Mouse (Mus musculus) stomach, postnatal 0 days (tissue): ENCODE measurements around the gene Zbtb43. TPM values are rescaled to one million over a fixed set of nuclear protein-coding genes. Genes with fewer than 3 reads are reported as not detected.

Experiments used
- ATAC-seq: fragments of 200-750 bp; cut with Nextera tagmentation; 2 replicates; pipeline ENCODE4 v1.8.0; 2017; ENCODE audit not compliant: low FRiP score, low TSS enrichment
- DNase-seq: peaks from one replicate; pipeline ENCODE4 v3.0.0-alpha.2; 2016; ENCODE audit warnings: low spot score
- H3K27ac ChIP-seq: fragments of 300-500 bp; sonication (generic); replicated peaks from 2 replicates; pipeline ENCODE4 v1.5.1; 2014; ENCODE audit warnings: mild to moderate bottlenecking, control low read depth
- H3K27me3 ChIP-seq: fragments of 300-500 bp; sonication (generic); 2 replicates; pipeline ENCODE4 v1.6.1; 2014; ENCODE audit warnings: low read length; ENCODE audit not compliant: control insufficient read depth, insufficient read depth
- H3K36me3 ChIP-seq: fragments of 300-500 bp; sonication (generic); 2 replicates; pipeline ENCODE4 v1.6.1; 2014; ENCODE audit warnings: low read length, mixed read lengths; ENCODE audit not compliant: control insufficient read depth, insufficient read depth
- H3K4me1 ChIP-seq: fragments of 300-500 bp; sonication (generic); replicated peaks from 2 replicates; pipeline ENCODE4 v1.6.1; 2014; ENCODE audit warnings: antibody characterized with exemption; ENCODE audit not compliant: control insufficient read depth, insufficient read depth
- H3K4me2 ChIP-seq: fragments of 300-500 bp; sonication (generic); replicated peaks from 2 replicates; pipeline ENCODE4 v1.6.1; 2014; ENCODE audit warnings: low read depth, mild to moderate bottlenecking, control low read depth, moderate library complexity
- H3K4me3 ChIP-seq: fragments of 300-500 bp; sonication (generic); 2 replicates; pipeline ENCODE4 v1.5.1; 2014; ENCODE audit warnings: low read depth, low read length, control low read depth
- H3K9ac ChIP-seq: fragments of 300-500 bp; sonication (generic); 2 replicates; pipeline ENCODE4 v1.6.1; 2014; ENCODE audit warnings: mild to moderate bottlenecking, low read length, control low read depth, mixed read lengths
- H3K9me3 ChIP-seq: fragments of 300-500 bp; sonication (generic); 2 replicates; pipeline ENCODE4 v1.6.1; 2016; ENCODE audit warnings: low read length; ENCODE audit not compliant: control insufficient read depth
- CTCF ChIP-seq: IDR thresholded peaks from 2 replicates; pipeline ENCODE4 v1.5.1; 2016; ENCODE audit warnings: antibody characterized with exemption, low read depth, mild to moderate bottlenecking, moderate library complexity
- EP300 ChIP-seq: optimal IDR thresholded peaks from 2 replicates; pipeline ENCODE3; 2016; ENCODE audit warnings: antibody characterized with exemption
- WGBS: fragments of 180-500 bp; shearing (Covaris S2); extraction: QIAGEN DNeasy Blood & Tissue Kit; methylation state at CpG from one replicate; pipeline ENCODE4 v1.1.7; 2014; 5-methylcytosine and 5-hydroxymethylcytosine counted together
- polyA plus RNA-seq: library from polyadenylated mRNA; unstranded; fragments of >200 nt; fragmentation: Nextera tagmentation; extraction: Ambion mirVana; gene quantifications from 2 replicates; pipeline ENCODE4 v1.2.1, GENCODE M21; 2015

Gene Zbtb43
- 9.6 and 12.9 TPM in 2 replicates for polyA plus RNA-seq

DNA sequence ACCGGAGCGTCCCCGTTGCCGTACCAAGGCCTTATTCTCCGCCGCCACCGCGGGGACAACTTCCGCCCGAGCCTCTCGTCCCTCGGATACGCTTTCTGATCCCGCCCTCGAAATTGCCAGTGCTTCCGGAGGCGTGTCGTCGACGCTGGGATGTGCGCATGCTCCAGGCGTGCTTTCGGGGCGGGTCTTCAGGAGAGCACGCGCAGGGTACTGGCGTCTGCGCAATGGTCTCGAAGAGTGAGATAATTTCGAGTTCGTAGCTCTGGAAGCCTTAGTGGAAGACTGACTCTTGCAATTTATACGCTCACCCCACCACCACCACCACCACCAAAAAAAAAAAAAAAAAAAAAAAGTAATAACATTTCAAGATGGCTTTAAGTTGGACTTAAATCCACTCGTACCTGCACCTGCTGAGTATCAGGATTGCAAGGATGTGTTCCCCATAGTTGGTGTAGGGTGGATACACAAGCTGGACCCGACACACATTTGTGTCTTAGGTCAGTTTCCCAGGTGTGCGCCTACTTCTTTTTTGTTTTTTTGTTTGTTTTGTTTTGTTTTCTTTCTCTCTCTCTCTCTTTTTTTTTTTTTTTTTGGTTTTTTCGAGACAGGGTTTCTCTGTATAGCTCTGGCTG, at the start of gene Zbtb43:
Gene Zbtb43 (minus strand): TSS at position 94 of the 632 bp plus-strand sequence.
- H3K27ac ChIP-seq, result peak within 1 kb of the TSS; percentile 93
- H3K27me3 ChIP-seq, result no peaks in the 10 kb centered on the region
- WGBS, result 3% methylated on average over 35 of the region's 36 CpGs
- peak within 1 kb of the TSS; percentile 74 for H3K4me2 ChIP-seq
- no peaks in the 10 kb centered on the region for H3K9me3 ChIP-seq
- peak within 1 kb of the TSS; percentile 90 for H3K4me3 ChIP-seq
- no peak for TF ChIP-seq EP300
- no peak for TF ChIP-seq CTCF
- peak within 1 kb of the TSS; percentile 96 for H3K9ac ChIP-seq
- peak; percentile 88 for ATAC-seq
- H3K4me1 ChIP-seq, result no peaks in the 10 kb centered on the region
- peak; percentile 96 for DNase-seq
- H3K36me3 ChIP-seq, result peaks cover 5% of the 10 kb centered on the region

DNA sequence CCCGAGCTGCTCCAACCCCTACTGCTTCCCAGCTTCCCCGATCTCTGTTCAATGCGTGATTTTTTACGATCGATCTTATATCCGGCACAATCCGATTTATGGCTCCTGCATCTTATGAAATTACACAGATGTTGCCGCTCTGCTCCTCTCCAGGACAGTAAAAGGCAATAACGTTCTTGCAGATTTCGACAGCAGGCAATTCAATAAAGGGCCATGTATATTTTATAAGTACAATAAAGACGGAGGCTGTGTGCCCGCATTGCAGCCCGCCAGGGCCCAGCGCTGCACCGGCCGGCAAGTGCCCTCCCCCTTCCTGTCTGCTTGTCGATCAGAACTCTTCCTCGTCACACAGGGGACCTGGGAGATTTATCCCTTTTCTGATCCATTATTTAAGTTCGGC, 47.5 kb upstream of the Zbtb43 start:
- H3K4me3 ChIP-seq, result no peak overlapping the region
- TF ChIP-seq EP300 (no peak), CTCF (no peak)
- H3K4me2 ChIP-seq, result no peak overlapping the region
- H3K27ac ChIP-seq, result no peak overlapping the region
- H3K9ac ChIP-seq, result no peak overlapping the region
- no peaks in the 10 kb centered on the region for H3K4me1 ChIP-seq
- WGBS, result 75% methylated on average over 19 of the region's 19 CpGs
- DNase-seq (no peak), ATAC-seq (no peak)
- no peaks in the 10 kb centered on the region for H3K27me3 ChIP-seq
- no peaks in the 10 kb centered on the region for H3K9me3 ChIP-seq
- H3K36me3 ChIP-seq, result no peaks in the 10 kb centered on the region

DNA sequence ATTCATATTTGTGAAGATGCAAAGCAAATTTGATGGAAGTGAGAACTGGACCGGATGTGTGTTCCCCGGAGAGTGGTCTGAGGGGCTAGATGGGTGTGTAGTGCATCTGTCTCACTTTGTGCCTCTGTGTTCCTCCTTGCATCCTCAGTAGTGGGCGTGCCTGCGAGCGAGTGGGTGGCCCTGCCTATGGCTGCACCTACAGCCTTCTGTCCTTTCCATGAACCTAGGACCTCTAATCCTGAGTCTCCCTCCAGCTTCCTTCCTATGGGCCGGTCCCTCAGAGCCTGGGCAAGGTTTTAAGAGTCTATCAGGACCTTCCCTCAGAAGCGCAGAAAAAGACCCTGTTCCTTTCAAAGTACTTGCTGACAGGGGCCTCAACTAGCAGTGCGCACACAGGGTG, 47.1 kb upstream of the Zbtb43 start:
- WGBS, result 78% methylated on average over 8 of the region's 8 CpGs
- Histone ChIP-seq H3K4me3 (no peak overlapping the region), H3K9ac (no peak overlapping the region), H3K27ac (no peak overlapping the region), H3K9me3 (no peaks in the 10 kb centered on the region), H3K36me3 (no peaks in the 10 kb centered on the region), H3K4me1 (no peaks in the 10 kb centered on the region), H3K4me2 (no peak overlapping the region), H3K27me3 (no peaks in the 10 kb centered on the region)
- ATAC-seq (no peak), DNase-seq (no peak)
- TF ChIP-seq EP300 (no peak), CTCF (no peak)

DNA sequence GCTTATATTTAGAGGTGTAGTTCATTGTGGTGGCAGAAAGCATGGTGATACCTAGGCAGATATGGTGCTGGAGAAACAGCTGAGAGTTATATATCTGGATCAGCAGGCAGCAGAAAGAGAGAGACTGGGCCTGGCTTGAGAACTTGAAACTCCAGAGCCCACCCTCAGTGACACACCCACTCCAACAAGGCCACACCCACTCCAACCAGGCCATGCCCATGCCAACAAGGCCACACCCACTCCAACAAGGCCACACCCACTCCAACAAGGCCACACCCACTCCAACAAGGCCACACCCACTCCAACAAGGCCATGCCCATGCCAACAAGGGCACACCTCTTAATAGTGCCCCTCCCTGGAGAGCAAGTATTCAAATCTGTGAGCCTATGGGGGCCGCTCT, 42.4 kb upstream of the Zbtb43 start:
- no peaks in the 10 kb centered on the region for H3K9me3 ChIP-seq
- DNase-seq, result no peak

DNA sequence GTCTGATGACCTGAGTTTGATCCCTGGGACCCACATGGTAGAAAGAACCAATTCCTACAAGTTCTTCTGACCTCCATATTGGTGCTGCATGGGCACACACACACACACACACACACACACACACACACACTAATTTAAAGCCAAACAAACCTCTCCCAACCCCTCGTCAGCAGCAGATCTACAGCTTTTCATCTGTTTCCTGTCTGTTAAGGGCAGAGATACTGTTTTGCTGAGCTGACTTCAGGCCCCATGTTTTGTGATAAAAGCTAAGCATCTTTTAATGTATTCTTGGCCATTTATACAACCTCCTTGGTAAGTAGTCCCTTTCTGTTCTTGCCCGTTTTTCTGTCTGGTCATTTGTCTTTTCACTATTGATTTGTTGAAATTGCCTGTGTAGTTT, 34.2 kb upstream of the Zbtb43 start:
- Histone ChIP-seq H3K4me3 (no peak overlapping the region), H3K9me3 (no peaks in the 10 kb centered on the region)
- WGBS, result 20% methylated on average over 2 of the region's 2 CpGs

More for the DNA sequence above, 42.4 kb upstream of the Zbtb43 start:
- WGBS, result 100% methylated on average over 1 of the region's 1 CpGs
- TF ChIP-seq CTCF (no peak), EP300 (no peak)
- no peaks in the 10 kb centered on the region for H3K36me3 ChIP-seq
- H3K4me2 ChIP-seq, result no peak overlapping the region
- no peak for ATAC-seq
- H3K4me3 ChIP-seq, result no peak overlapping the region
- no peaks in the 10 kb centered on the region for H3K27me3 ChIP-seq
- no peak overlapping the region for H3K9ac ChIP-seq
- no peak overlapping the region for H3K27ac ChIP-seq
- no peaks in the 10 kb centered on the region for H3K4me1 ChIP-seq

DNA sequence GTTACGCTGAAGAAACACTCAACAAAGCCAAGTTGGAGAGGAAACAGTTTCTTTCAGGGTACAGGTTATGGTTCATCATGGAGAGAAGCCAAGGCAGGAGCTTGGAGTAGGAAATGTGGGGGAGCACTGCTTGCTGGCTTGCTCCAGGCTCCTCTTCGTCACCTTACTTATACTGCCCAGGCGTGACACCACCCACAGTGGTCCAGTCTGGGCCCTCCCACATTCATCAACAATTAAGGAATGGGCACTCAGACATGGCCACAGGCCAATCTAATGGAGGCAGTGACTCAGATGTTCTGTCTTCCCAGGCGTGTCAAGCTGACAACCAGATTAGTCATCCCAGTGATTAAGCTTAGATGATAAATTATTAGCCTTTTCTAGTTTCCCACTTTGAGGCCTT, 29.9 kb upstream of the Zbtb43 start:
- Histone ChIP-seq H3K9ac (no peak overlapping the region), H3K4me2 (no peak overlapping the region), H3K36me3 (no peaks in the 10 kb centered on the region), H3K27ac (no peak overlapping the region), H3K4me3 (no peak overlapping the region), H3K4me1 (no peaks in the 10 kb centered on the region), H3K27me3 (no peaks in the 10 kb centered on the region), H3K9me3 (no peaks in the 10 kb centered on the region)
- TF ChIP-seq EP300 (no peak), CTCF (no peak)
- no peak; the same call in 1 of the 2 replicates for ATAC-seq
- 51% methylated on average over 4 of the region's 4 CpGs for WGBS
- DNase-seq, result no peak

More for the DNA sequence above, 34.2 kb upstream of the Zbtb43 start:
- no peaks in the 10 kb centered on the region for H3K4me1 ChIP-seq
- H3K27ac ChIP-seq, result no peak overlapping the region
- no peak for DNase-seq
- no peak overlapping the region for H3K9ac ChIP-seq
- no peak for ATAC-seq
- no peaks in the 10 kb centered on the region for H3K27me3 ChIP-seq
- TF ChIP-seq EP300, result no peak
- TF ChIP-seq CTCF, result no peak
- H3K4me2 ChIP-seq, result no peak overlapping the region
- H3K36me3 ChIP-seq, result no peaks in the 10 kb centered on the region
